Mouse (Mus musculus): ENCODE measurements around the gene Cyp24a1. TPM values are rescaled to one million over a fixed set of nuclear protein-coding genes. Genes with fewer than 3 reads are reported as not detected.

Cyp24a1 gene
- total RNA-seq, 2 experiments from 2014 or later = not detected

DNA sequence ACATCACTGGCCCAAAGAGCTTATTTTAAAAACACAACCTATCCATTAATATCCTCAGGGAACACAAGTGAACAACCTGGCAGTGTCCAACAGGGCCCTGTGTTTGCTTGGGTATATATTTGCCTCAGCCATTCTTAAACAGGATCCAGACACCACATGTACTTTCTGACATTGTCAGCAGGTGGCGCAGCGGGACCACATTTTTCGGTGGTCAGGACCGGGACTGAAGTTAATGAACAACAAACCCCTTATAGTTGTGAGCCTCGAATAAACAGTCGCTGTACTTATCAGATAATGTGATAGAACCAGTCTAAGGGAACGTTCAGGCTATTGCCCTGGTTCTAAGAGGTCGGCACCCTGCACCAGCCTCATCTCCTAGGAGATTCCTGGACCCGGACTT is 46.0 kb downstream of the Cyp24a1 start:
- peak; percentile 67 for DNase-seq
- intact Hi-C loops (cut with DNase I; ENCODE audit: low total_unique reads) = loop anchor here (2.0 kb wide), 1 partner anchor 58 kb away; no protein-coding TSS in a partner anchor

DNA sequence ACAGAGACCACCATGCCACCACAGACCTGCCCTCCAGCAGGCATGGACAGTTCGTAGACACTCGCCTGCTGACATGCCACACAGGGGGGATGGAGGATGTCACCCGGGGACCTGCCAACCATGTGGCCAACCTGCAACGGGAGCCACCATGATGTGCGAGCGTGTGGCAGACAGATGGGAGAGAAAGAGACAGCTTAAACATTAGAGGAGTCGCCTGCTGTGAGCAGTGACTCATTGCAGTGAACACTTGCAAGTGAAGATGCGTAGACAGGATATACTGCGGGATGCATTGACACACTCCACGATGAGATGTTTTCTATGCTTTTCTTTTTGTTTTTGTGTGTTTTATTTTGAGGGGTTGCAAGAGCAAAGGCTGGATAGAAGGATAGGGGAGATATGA is 49.3 kb downstream of the Cyp24a1 start:
- DNase-seq = no peak
- intact Hi-C loops (cut with DNase I; ENCODE audit: low total_unique reads) = no loop called here

DNA sequence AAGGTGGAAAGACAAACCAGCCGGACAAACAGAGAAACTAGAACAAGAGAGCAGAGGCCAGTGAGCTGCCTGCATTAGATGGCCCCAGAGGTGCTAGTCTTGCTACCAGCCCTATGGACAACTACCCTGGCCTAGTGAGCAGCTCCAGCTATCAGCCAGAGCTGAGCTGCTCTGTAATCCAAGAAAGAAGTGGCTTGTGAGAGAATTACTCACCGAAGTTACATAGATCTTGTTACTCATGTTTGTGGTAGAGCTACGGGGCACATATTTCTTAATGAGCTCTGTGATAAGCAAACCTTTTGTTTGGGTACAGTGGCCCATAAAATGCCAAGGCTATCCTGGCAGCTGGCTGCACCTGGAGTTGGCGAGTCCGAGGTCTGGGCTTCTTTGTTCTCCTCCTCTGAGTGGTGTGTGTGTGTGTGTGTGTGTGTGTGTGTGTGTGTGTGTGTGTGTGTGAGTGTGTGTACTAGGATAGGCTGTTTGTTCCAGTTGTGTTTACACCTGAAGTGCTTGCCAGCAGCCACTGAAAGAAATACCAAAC is 50.0 kb downstream of the Cyp24a1 start:
- no peak for DNase-seq
- intact Hi-C loops (cut with DNase I; ENCODE audit: low total_unique reads) = no loop called here

DNA sequence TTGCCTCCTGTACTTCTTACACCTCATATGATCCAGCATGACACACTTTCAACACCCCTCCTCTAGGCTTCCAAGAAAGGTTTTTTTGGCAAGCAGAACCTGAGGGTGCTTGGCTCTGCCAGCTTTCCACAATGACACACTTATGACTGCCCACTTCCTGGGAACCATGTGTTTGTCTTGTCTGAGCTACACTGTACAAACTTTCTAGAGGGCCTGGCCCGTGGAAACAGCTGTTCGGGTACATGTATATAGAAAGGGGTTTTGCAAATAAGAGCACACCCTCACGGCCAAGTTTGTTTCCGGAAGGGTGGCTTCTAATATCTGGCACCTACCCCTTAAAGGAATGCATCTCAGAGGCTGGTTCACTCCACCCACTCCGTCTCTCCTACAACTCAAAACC is 51.1 kb downstream of the Cyp24a1 start:
- intact Hi-C loops (cut with DNase I; ENCODE audit: low total_unique reads) = no loop called here
- no peak for DNase-seq

DNA sequence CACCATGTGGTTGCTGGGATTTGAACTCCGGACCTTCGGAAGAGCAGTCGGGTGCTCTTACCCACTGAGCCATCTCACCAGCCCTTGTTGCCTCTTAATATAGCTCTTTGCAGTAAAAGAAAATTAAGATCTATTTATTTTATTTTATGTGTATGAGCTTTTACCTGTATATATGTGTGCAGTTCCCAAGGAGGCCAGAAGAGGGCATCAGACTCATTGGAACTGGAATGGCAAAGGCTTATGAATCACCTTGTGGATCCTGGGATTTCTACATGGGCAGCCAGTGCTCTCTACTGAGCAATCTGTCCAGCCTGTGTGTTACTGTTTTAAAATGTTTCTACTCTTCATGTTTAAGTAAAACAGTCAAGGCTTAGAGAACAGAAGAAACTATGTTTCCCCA is 54.4 kb downstream of the Cyp24a1 start:
- intact Hi-C loops (cut with DNase I; ENCODE audit: low total_unique reads) = no loop called here
- DNase-seq = no peak

DNA sequence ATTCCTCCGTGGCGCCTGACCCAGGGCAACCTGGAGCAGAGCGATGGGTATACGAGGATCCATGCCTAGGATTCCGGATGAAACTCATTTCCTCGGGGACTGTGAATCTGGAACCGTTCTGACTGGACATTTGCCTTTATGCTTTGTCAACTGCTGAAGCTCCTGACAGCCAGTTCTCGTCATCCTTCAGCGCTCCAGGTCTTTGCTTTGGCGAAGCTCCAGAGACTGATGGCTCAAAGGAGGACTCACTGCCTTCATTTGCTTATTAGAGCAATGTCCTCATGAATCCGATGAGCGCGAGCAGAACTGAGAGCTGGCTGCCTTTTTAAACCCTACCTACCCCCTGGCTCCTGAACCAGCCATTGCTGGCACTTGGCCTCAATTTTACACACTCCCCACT is 58.2 kb downstream of the Cyp24a1 start:
- intact Hi-C loops (cut with DNase I; ENCODE audit: low total_unique reads) = no loop called here
- DNase-seq = no peak

DNA sequence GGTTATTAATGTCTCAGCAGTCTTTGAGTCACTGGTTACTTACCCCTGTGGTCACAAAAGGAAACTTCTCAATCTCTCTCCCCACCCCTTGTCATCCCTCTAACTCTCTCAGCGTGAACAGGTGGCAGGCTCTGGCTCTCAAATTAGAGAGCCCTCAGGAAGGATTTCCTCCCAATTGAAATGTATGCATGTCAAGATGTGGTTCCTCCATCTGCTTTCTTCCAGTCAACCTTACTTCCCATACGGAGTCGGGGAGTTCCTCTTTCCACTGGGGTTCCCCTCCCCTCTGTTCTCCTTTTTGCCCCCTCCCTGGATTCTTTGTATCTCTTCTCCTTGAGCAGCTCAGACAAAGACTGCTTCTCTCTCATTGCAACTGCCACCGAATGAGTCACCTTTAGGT is 60.7 kb downstream of the Cyp24a1 start:
- intact Hi-C loops (cut with DNase I; ENCODE audit: low total_unique reads) = no loop called here

More for the DNA sequence above, 60.7 kb downstream of the Cyp24a1 start:
- no peak for DNase-seq

Other genes with a start within 250 kb of the Cyp24a1 start
- gene Bcas1, start 69.3 kb downstream of the Cyp24a1 start, total RNA-seq (2021) = 1 to 10 TPM; 2.4 to 6.4 TPM
- gene Pfdn4, start 717 bp downstream of the Cyp24a1 start, total RNA-seq (2021) = 10 to 100 TPM; 13.3 to 19.1 TPM
- gene 4930470P17Rik, start 104.9 kb upstream of the Cyp24a1 start, total RNA-seq (2021) = not detected
- gene Dok5, start 234.7 kb upstream of the Cyp24a1 start, total RNA-seq (2021) = 10 to 100 TPM; 13.6 to 17.0 TPM